Mouse (Mus musculus) heart, postnatal 0 days (tissue): Measurements from ENCODE around the gene Fam178b.

Source experiments
- CTCF ChIP-seq: IDR thresholded peaks from 2 replicates; pipeline ENCODE4 v1.5.1; 2016; ENCODE audit warnings: antibody characterized with exemption, control low read depth, low read depth
- EP300 ChIP-seq: IDR thresholded peaks from 2 replicates; pipeline ENCODE4 v1.6.1; 2016; ENCODE audit warnings: antibody characterized with exemption, low read depth

DNA sequence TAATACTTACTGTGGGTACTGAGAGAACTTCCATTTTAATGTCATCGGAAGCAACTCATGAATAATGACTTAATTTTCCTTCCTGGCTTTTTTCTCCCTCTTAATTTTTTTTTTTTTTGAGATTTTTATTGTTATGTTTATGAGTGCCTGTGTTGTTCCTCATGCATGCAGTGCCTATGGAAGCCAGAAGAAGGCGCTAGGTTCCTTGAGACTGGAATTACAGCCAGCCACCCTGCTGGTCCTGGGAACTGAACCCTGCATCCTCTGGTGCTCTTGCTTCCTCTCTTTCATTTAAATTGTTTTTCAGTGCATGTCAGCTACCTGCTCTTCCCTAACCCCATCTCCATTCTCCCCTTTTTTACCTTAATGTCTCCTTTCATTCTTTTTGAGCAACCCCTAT lies 169.3 kb downstream of the Fam178b start:
- no peak for TF ChIP-seq EP300
- peak; percentile 45 for TF ChIP-seq CTCF
